Mouse (Mus musculus) fibroblast of lung, adult 2 months (primary cell): ENCODE measurements around the gene Slc5a7.

Source experiments
- DNase-seq: peaks from one replicate; pipeline ENCODE4 v3.0.0-alpha.2; 2011; ENCODE audit warnings: low read depth

Slc5a7 gene

GRCm38 (mm10) chr17:54298934-54299333 is at the start of gene Slc5a7:
TSS of gene Slc5a7 (minus strand) at chr17:54299034.
- DNase-seq, result no peak

GRCm38 (mm10) chr17:54347672-54348071 is 48.8 kb upstream of the Slc5a7 start:
- DNase-seq, result no peak

- peak; percentile 4 for DNase-seq
Measured at GRCm38 (mm10) chr17:54343395-54343794, 44.6 kb upstream of the Slc5a7 start.

GRCm38 (mm10) chr17:54298232-54298924 is 456 bp downstream of the Slc5a7 start:
- DNase-seq, result no peak

GRCm38 (mm10) chr17:54250783-54251182 is 48.1 kb downstream of the Slc5a7 start:
- no peak for DNase-seq

- DNase-seq, result no peak
Measured at GRCm38 (mm10) chr17:54243650-54244300, 55.1 kb downstream of the Slc5a7 start.

GRCm38 (mm10) chr17:54239435-54239834 is 59.4 kb downstream of the Slc5a7 start:
- DNase-seq, result no peak
